Mouse (Mus musculus) forebrain, embryonic 10.5 days (tissue): ENCODE results near the gene Igf2bp2. TPM values are rescaled to one million over a fixed set of nuclear protein-coding genes. Genes with fewer than 3 reads are reported as not detected.
A peak's percentile ranks its signal among the peaks of the same experiment; 100 is the strongest.

Experiments used
- DNase-seq: peaks from one replicate; pipeline ENCODE4 v3.0.0-alpha.2; 2017; ENCODE audit warnings: low spot score; ENCODE audit errors: extremely low spot score
- H3K27ac ChIP-seq: fragments of 300-500 bp; sonication (generic); 2 replicates; pipeline ENCODE4 v1.5.1; 2016; ENCODE audit warnings: mild to moderate bottlenecking
- H3K27me3 ChIP-seq: fragments of 300-500 bp; sonication (generic); 2 replicates; pipeline ENCODE4 v1.6.1; 2016; ENCODE audit warnings: mild to moderate bottlenecking; ENCODE audit not compliant: poor library complexity, severe bottlenecking
- H3K36me3 ChIP-seq: fragments of 300-500 bp; sonication (generic); replicated peaks from 2 replicates; pipeline ENCODE4 v1.6.1; 2016; ENCODE audit warnings: mild to moderate bottlenecking, moderate library complexity
- H3K4me1 ChIP-seq: fragments of 300-500 bp; sonication (generic); 2 replicates; pipeline ENCODE4 v1.6.1; 2016
- H3K4me3 ChIP-seq: fragments of 300-500 bp; sonication (generic); 2 replicates; pipeline ENCODE4 v1.5.1; 2016; ENCODE audit warnings: mild to moderate bottlenecking, moderate library complexity
- H3K9me3 ChIP-seq: fragments of 300-500 bp; sonication (generic); 2 replicates; pipeline ENCODE4 v1.6.1; 2016; ENCODE audit warnings: mild to moderate bottlenecking, moderate library complexity
- WGBS: fragments of 180-500 bp; shearing (Covaris S2); methylation state at CpG from one replicate; pipeline ENCODE4 v1.1.7; 2016; 5-methylcytosine and 5-hydroxymethylcytosine counted together
- polyA plus RNA-seq: library from polyadenylated mRNA; unstranded; fragments of >200 nt; fragmentation: Nextera tagmentation; extraction: Ambion mirVana; gene quantifications from 2 replicates; pipeline ENCODE4 v1.2.1, GENCODE M21; 2016

The Igf2bp2 gene
- polyA plus RNA-seq, 1 experiment from 2014 or later: 161 TPM

DNA sequence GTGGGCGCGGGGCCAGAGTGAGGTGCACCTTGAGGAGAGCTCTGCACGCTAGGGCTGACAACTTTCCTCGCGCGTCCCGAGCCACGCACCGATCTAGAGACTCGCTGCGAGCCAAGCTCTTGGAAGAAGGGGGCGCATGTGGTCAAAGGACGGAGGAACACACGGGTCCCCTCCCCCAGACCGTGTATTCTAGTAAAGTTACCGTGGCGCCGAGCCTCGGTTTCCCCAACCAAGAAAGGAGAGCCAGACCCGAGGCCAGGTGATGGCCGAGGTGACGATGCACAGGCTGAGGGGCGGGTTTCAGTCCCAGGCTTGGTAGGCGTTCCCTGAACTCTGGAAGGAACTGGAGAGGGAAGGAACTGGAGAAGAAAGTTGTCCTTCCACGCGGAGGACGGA is 355 bp upstream of the Igf2bp2 start:
- Histone ChIP-seq H3K27ac (peak overlapping the region; percentile 99), H3K27me3 (peaks cover 9% of the 10 kb centered on the region; the same call in 1 of the 2 replicates), H3K36me3 (peaks cover 9% of the 10 kb centered on the region), H3K9me3 (0 out of 2 replicates have a peak, but pooled peaks cover 4% of the 10 kb centered on the region), H3K4me3 (peak overlapping the region; percentile 97), H3K4me1 (peaks cover 35% of the 10 kb centered on the region)
- WGBS: under 1% methylated on average over 27 of the region's 27 CpGs
- DNase-seq: peak; percentile 67

DNA sequence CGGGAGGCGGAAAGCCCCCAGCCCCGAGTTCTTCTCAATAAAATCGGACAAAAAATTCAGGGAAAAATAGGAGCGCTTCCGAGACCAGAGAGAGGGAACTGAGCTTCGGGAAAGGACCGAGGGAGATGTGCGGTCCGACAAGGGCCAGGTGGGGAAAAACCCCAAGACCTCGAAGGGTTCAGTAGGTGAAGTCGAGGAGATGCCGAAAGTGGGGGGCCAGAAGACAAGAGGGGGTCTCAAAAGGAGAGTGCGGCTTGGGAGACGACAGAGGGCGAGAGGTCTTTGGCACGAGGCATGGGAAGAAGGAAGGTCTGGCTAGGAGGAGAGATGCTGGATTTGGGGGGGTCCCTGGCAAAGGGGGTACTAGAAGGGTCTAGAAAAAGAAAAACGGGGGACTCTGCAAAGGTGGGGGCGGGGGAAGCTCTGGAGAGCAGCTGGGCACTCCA is 1.0 kb downstream of the Igf2bp2 start:
- Histone ChIP-seq H3K36me3 (no peaks in the 10 kb centered on the region), H3K4me1 (peaks cover 41% of the 10 kb centered on the region), H3K4me3 (peak overlapping the region; percentile 97), H3K27me3 (peaks cover 9% of the 10 kb centered on the region; the same call in 1 of the 2 replicates), H3K27ac (peak overlapping the region; percentile 99), H3K9me3 (no peaks in the 10 kb centered on the region)
- DNase-seq: peak; percentile 46
- 0% methylated on average over 19 of the region's 19 CpGs for WGBS

DNA sequence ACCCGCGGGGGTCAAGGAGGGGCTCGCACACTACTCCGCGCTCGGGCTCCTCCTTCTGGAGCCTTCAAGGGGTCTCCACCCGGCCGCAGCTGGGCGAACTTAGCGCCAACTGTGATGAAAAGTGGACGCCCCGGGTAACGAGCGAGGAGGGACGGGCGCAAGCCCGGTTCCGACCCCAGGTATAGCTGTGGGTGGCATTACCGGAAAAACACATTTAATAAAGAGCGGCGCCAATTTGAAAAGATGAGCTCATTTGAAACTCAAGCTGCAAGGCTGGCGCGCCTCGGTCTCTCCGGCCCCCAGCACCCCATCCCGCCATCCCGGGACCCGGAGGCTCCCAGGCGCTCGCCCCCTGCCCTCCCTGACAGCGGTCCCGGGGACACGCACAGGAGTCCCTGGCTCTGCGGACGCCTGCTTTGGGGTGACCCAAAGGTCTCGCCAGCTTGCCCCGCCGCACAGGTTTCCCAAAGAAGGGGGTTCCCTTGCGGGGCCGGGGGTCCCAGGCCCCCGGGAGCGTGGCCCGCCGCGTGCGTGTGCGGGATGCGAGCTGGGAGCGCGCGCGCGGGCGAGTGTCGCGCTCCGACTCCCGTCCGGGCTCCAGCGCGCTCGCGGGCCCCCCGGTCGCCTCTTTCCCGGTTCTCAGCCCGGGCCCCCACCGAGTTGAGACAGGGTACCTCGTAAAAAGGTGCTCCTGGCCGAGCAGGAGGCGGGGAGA is 1.6 kb downstream of the Igf2bp2 start:
- peak overlapping the region; percentile 99 for H3K27ac ChIP-seq
- peak; percentile 66 for DNase-seq
- peaks cover 41% of the 10 kb centered on the region for H3K4me1 ChIP-seq
- peaks cover 9% of the 10 kb centered on the region; the same call in 1 of the 2 replicates for H3K27me3 ChIP-seq
- under 1% methylated on average over 71 of the region's 71 CpGs for WGBS
- H3K4me3 ChIP-seq: peak overlapping the region; percentile 97
- no peaks in the 10 kb centered on the region for H3K9me3 ChIP-seq
- H3K36me3 ChIP-seq: no peaks in the 10 kb centered on the region

DNA sequence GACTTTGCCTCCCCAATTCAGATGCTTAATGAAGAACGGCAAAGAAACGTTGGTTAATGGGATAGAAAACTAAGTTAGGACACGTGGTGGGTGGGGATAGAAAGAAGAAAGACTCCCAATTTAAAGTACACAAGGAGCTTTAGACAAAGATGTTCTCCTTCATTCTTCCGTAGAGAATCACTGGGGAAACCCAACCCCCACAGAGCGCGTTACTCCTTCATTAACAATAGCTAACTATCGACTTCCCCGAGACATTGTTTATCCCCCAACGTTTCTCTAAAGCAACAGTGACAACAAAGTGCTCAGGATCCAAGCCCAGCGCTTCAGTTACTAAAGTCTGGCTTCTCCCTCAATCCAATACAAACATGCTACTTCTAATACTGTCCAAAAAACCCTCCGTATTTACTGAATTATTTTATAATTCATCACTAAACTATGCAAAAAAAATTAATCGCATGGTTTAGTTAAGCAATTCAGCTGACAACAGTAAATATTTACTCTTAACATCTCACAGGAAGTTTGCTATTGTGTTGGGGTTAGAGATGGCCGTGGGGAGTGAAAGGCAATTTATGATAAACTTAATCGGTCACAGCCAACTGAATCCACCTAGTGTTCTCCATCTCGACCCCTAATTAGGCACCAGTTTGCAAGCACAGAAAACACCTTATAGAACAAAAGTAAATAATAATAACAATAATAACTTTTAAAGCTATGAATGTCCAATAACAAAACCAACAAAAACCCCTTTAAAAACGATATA is 2.5 kb downstream of the Igf2bp2 start:
- peak overlapping the region; percentile 97 for H3K4me3 ChIP-seq
- H3K27me3 ChIP-seq: peaks cover 9% of the 10 kb centered on the region; the same call in 1 of the 2 replicates
- H3K36me3 ChIP-seq: peaks cover 4% of the 10 kb centered on the region; the same call in 1 of the 2 replicates
- WGBS: under 1% methylated on average over 16 of the region's 16 CpGs
- no peak for DNase-seq
- H3K27ac ChIP-seq: peak overlapping the region; percentile 99
- peaks cover 45% of the 10 kb centered on the region for H3K4me1 ChIP-seq
- H3K9me3 ChIP-seq: no peaks in the 10 kb centered on the region

DNA sequence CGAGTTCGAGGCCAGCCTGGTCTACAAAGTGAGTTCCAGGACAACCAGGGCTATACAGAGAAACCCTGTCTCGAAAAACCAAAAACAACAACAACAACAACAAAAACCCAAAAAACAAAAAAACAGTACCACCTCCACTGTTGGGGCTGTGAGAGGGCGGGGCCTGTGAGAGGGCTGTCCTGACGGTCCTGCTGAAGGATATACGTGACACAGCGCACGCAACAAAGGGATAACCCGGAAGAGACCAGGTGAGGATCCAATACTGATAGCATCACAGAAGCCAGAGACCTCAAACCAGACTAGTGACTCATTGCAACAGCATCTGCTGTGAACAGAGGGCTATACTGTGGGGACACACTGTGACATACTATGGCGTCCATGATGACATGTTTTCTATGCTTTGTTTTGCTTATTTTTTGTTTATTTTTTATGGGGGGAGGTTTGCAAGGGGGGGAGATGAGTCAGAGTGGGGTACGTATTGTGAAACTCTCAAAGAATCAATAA is 10.1 kb downstream of the Igf2bp2 start:
- WGBS: 91% methylated on average over 11 of the region's 11 CpGs

DNA sequence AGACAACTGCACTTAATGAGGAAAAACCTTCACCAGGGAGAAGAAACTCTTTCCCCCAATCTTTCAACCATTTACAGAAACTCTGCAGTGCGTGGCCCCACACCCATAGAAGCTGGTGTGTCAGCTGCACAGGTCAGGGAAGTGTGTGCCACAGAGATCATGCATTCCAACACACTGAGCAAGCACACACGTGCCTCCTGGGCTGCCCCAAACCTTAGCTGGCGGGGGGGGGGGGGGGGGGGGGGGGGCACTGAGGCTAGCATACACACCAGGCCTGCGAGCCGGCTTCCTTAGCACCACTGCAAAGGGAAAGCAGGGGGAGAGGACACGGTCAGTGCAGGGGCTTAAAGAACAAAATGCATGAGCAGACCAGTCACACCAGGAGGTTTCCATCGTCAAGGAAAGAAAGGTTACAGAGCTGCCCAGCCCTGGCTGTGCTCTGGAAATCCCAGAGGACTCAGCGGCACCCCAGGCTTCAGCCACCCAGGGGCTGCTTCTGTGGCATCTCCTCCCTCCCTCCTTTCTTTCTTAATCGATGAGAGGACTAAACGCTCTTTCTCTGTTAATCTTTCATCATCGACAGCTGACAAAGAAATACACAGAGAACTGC is 11.3 kb downstream of the Igf2bp2 start:
- H3K36me3 ChIP-seq: peaks cover 15% of the 10 kb centered on the region
- H3K27ac ChIP-seq: peak overlapping the region; percentile 66
- no peaks in the 10 kb centered on the region for H3K9me3 ChIP-seq
- WGBS: 16% methylated on average over 10 of the region's 11 CpGs
- no peaks in the 10 kb centered on the region for H3K27me3 ChIP-seq
- peak overlapping the region; percentile 18; the same call in 1 of the 2 replicates for H3K4me3 ChIP-seq
- no peak for DNase-seq
- peaks cover 58% of the 10 kb centered on the region for H3K4me1 ChIP-seq

More for the DNA sequence above, 10.1 kb downstream of the Igf2bp2 start:
- no peak for DNase-seq
- H3K9me3 ChIP-seq: no peaks in the 10 kb centered on the region
- H3K36me3 ChIP-seq: peaks cover 15% of the 10 kb centered on the region
- peaks cover 53% of the 10 kb centered on the region for H3K4me1 ChIP-seq
- H3K4me3 ChIP-seq: no peak overlapping the region
- H3K27ac ChIP-seq: no peak overlapping the region
- H3K27me3 ChIP-seq: no peaks in the 10 kb centered on the region

DNA sequence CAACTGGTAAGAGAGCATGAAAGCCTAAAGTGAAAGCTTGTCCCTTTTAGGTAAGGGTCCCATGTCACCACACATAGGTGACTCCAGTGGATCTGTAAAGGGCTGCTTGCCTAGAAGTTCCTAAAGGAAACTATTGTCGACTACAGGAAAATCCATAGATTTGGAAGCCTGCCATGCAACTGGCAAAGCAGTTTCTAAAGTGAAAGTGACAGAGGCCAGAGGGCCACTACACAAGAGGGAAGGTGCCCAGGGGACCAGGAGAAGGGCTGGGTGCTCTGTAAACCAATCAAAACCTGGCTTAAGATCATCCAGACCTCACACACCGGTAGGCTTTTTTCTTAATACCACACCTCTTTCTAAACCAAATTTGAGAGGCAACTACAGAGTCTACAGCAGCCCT is 12.7 kb downstream of the Igf2bp2 start:
- H3K36me3 ChIP-seq: peaks cover 17% of the 10 kb centered on the region
- H3K4me1 ChIP-seq: peaks cover 54% of the 10 kb centered on the region
- WGBS: 62% methylated on average over 2 of the region's 2 CpGs
- H3K4me3 ChIP-seq: no peak overlapping the region
- no peaks in the 10 kb centered on the region for H3K27me3 ChIP-seq
- DNase-seq: no peak
- H3K9me3 ChIP-seq: no peaks in the 10 kb centered on the region
- H3K27ac ChIP-seq: no peak overlapping the region

DNA sequence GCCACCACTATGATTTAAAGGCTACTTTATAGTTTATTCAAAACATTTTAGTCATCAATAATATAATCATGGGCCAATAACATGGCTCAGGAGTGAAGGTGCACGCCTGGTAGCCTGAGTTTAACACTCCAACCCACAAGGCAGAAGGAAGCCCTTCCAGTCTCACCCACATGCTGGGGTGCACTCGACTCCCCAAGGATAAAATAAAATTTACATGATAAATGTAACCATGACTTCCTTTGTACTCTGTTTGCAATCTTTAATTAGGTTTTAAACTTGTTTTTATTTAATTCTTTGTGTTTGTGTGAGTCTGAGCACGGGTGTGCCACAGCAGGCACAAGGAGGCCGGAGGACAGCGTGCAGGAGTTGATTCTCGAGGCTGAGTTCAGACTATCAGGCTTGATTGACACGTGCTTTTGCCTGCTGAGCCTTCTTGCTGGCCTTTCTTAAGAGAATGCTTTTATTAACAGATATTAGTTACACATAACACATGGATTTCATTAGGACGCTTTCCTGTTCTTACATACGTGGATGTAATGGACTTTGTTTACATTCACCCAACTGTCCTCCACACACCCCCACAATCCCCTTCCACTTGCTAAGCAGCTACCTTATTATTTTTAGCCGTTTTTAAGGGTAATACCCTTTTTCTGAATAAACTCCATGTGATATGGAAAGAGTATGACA is 13.3 kb downstream of the Igf2bp2 start:
- no peak for DNase-seq
- WGBS: 30% methylated on average over 10 of the region's 10 CpGs
- H3K4me3 ChIP-seq: no peak overlapping the region
- peaks cover 54% of the 10 kb centered on the region for H3K4me1 ChIP-seq
- H3K36me3 ChIP-seq: peaks cover 23% of the 10 kb centered on the region
- no peaks in the 10 kb centered on the region for H3K9me3 ChIP-seq
- H3K27ac ChIP-seq: no peak overlapping the region
- H3K27me3 ChIP-seq: no peaks in the 10 kb centered on the region

DNA sequence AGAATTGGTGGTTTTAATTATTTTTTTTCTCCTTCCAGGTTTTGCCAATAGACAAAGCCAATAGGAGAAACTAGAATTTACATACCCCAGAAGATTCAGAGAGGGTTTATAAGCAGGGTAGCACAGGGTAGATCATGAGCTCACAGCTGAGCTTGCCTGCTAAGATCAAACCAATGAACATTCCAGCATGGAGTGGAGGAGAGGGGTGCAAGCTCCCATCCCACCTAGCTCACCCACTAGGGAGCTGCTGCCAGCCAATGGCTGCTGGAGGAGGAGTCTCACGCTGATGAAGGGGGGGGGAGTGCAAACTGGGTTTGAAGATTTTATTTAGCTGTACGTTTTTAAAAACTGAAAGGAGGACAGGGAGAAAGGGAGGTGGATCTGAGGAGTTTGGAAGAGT is 14.0 kb downstream of the Igf2bp2 start:
- no peaks in the 10 kb centered on the region for H3K9me3 ChIP-seq
- no peak for DNase-seq
- no peaks in the 10 kb centered on the region for H3K27me3 ChIP-seq
- H3K4me1 ChIP-seq: peaks cover 53% of the 10 kb centered on the region
- peaks cover 30% of the 10 kb centered on the region for H3K36me3 ChIP-seq
- 26% methylated on average over 2 of the region's 2 CpGs for WGBS
- no peak overlapping the region for H3K27ac ChIP-seq
- no peak overlapping the region for H3K4me3 ChIP-seq

DNA sequence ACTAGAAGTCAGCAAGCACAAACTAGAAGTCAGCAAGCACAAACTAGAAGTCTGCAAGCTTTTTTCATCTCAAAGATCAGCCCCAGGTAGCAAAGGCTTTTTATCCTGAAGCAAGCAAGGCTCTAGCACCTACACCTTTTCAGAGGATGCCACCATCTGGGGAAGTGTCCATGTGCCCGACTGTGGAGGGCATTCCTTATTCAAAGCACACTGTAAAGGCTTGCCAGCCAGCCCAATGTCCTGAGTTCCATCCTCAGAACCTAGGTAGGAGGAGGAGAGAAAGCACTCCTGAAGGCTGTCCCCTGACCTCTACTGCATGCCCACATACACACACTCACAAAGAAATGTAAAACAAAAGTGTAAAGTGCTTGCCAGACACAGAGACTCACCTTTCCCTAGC is 16.0 kb downstream of the Igf2bp2 start:
- Histone ChIP-seq H3K4me3 (no peak overlapping the region), H3K36me3 (peaks cover 43% of the 10 kb centered on the region), H3K4me1 (peaks cover 42% of the 10 kb centered on the region), H3K27me3 (no peaks in the 10 kb centered on the region), H3K9me3 (no peaks in the 10 kb centered on the region), H3K27ac (no peak overlapping the region)
- WGBS: 71% methylated on average over 1 of the region's 1 CpGs
- DNase-seq: no peak

DNA sequence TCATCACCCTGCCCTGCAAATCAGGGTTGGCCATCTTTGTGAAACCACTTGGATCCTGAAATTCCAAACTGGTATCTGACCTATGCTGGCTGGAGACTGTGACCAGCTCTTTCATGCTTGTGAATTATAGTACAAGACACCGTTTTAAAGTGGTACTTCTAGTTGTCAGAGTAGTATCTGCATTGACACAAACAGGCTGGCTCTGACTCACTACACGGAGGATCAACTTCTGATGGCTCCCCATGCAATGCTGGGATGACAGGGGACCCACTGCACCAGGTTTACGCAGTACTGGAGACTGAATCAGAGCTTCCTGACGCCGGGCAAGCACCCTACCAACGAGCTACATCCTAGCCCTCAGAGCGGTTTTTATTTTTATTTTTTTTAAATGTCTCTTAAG is 17.0 kb downstream of the Igf2bp2 start:
- 92% methylated on average over 7 of the region's 7 CpGs for WGBS
- H3K27me3 ChIP-seq: no peaks in the 10 kb centered on the region
- no peak overlapping the region for H3K4me3 ChIP-seq
- no peaks in the 10 kb centered on the region for H3K9me3 ChIP-seq
- peaks cover 43% of the 10 kb centered on the region for H3K4me1 ChIP-seq
- peaks cover 52% of the 10 kb centered on the region for H3K36me3 ChIP-seq
- H3K27ac ChIP-seq: no peak overlapping the region
- no peak for DNase-seq

DNA sequence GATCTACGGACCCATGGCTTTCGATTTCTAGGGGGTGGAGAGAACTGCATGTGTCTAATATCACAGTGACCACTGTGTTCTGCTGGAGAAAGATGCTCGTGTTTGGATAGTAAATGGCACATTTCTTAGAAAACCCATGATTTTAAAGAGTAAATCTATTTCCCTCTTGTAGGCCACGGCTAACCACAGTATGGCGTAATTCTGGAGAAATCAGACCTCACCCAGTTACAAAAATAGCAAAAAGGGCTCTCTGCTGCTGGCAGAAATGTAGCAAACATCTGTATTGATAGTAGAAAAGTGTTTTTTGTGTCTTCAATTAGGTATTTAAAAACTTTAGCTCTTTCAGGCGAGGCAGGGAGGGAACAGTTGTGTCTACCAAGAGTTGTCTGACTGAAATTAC is 18.6 kb downstream of the Igf2bp2 start:
- 96% methylated on average over 6 of the region's 6 CpGs for WGBS
- H3K36me3 ChIP-seq: peaks cover 56% of the 10 kb centered on the region

More for the DNA sequence above, 18.6 kb downstream of the Igf2bp2 start:
- Histone ChIP-seq H3K4me3 (no peak overlapping the region), H3K27ac (no peak overlapping the region), H3K27me3 (no peaks in the 10 kb centered on the region), H3K4me1 (peaks cover 35% of the 10 kb centered on the region), H3K9me3 (no peaks in the 10 kb centered on the region)
- DNase-seq: no peak
